ENCODE assay signal across 19 mouse cellular contexts in the genomic region with DNA sequence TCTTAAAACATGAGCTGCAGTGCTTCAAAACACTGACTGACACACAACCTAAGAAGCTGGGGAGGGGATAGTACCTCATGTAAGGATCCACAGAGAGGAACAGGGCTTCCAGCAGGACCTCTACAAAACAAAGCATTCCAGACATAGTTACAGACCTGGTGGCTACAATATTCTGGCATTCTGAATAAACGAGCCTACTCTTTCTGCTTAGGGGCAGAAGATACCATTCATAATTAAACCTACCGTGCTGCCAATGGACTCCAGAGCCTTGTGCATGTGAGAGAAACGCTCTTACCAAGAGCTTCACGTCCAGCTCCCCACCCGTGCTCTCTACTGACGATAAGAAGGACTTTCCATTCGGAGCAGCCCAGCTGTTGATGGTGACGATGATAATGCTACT. TPM values are rescaled to one million over a fixed set of nuclear protein-coding genes. Genes with fewer than 3 reads are reported as not detected.
"Had no signal": no experiment of that assay in that cellular context is flagged by ENCODE, and none has a peak within 500 bp of the region (broad histone marks: within the 10 kb centered on the region; RNA-seq: fewer than 3 reads in every experiment).

No protein-coding gene starts in this region.

- DNase-seq: cerebellum, adult 8-10 months; cerebellum, adult 9-10 months; cerebellum, adult 9-11 months; cerebellum, postnatal 10 days; cerebellum, postnatal 14 days; cerebellum, postnatal 25 days; cerebellum, postnatal 36 days; embryo, embryonic 11 days; forebrain, postnatal 0 days; gastrocnemius, adult 2 months; gastrocnemius, postnatal 10 days; gastrocnemius, postnatal 14 days; gastrocnemius, postnatal 25 days; gastrocnemius, postnatal 36 days; heart, adult 18-20 months; heart, adult 2 months had no signal

RNA-seq across cellular contexts. Expression of a gene that starts 20.2 kb away (rescaled TPM):
- total RNA-seq: common myeloid progenitor, adult 5-6 weeks; forebrain, postnatal 0 days; gastrocnemius, adult 18-20 months; granulocyte monocyte progenitor cell, adult 5-6 weeks had no signal

RNA-seq across cellular contexts. Expression of a gene that starts 39.4 kb away (rescaled TPM):
- total RNA-seq: common myeloid progenitor, adult 5-6 weeks; gastrocnemius, adult 18-20 months; gastrocnemius, adult 2 months; gastrocnemius, postnatal 25 days; gastrocnemius, postnatal 36 days; granulocyte monocyte progenitor cell, adult 5-6 weeks had no signal
